Comparison of ENCODE assay signal across 12 mouse cellular contexts in the genomic region with DNA sequence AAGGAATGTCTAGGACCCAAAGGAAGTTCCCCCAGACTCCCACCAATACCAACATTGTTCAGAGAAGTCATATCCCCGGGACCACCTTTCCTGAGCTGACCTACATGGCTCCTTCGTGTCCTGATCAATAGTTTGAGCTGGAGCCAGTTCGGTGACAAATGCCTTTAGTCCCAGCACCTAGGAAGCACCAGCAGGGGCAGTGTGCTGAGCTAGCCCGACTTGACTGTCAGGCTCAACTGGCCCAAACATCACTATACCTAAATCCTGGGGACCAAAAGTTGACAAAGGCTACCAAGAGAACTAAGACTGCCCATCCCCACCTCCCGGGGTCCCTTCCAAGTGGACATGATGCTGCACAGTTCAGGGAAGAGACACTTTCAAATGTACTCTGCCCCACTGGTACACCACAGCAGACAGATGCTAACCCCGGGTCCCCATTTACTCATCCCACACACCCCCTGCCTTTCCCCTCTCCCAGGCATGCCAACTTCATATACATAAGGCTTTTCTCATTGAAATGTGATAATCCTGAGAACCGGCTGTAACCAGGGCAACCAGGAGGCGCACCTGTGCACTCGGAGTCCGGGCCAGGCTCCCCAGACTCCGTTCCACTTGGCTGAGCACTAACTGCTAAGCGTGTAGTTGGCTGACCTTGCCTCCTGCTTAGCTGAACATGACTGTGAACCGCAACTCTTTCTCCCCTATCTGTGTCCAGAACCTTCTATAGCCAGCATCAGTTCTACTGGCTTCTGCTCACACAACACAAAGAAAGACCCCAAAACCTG.
DNase-seq lines count a peak whose midpoint lies in the region; ATAC-seq and TF ChIP-seq lines count a peak whose summit lies in the region.
"Had no signal": no experiment of that assay in that cellular context is flagged by ENCODE, and none has a peak within 500 bp of the region (broad histone marks: within the 10 kb centered on the region; RNA-seq: fewer than 3 reads in every experiment).

No protein-coding gene starts in this region.

- H3K4me3 ChIP-seq in ES-Bruce4 (ENCODE audit: low read depth, low read length) = no peak overlapping the region
- H3K4me3 ChIP-seq: limb, embryonic 13.5 days had no signal

- no peak for TF ChIP-seq POLR2A in ES-Bruce4 (IDR thresholded peaks at IDR 0.05; ENCODE audit: insufficient read depth, low read length)

- no peak overlapping the region for H3K27ac ChIP-seq in ES-Bruce4 (ENCODE audit: insufficient read depth, low read length)
- H3K27ac ChIP-seq: limb, embryonic 13.5 days had no signal

- no peaks in the 10 kb centered on the region for H3K9me3 ChIP-seq in ES-Bruce4 (replicated peaks; ENCODE audit: control insufficient read depth, insufficient read depth, low read length, poor library complexity, severe bottlenecking)
- H3K9me3 ChIP-seq: limb, embryonic 13.5 days had no signal

- H3K9ac ChIP-seq in ES-Bruce4 (ENCODE audit: low read depth, poor library complexity, severe bottlenecking) = no peak overlapping the region
- H3K9ac ChIP-seq: limb, embryonic 13.5 days had no signal

- DNase-seq in A20 (ENCODE audit: low read depth, low spot score) = peak; percentile 84
- DNase-seq in embryo, embryonic 10.5 days (ENCODE audit: low spot score) = peak; percentile 17
- peak; percentile 44 for DNase-seq in kidney, adult 9 months
- no peak for DNase-seq in right cerebral cortex, postnatal 14 days
- DNase-seq in thymus, postnatal 0 days (ENCODE audit: low spot score) = no peak
- no peak for DNase-seq in lung, postnatal 25 days (ENCODE audit: low spot score)
- DNase-seq: gastrocnemius, postnatal 25 days; thymus, postnatal 36 days had no signal

- peak; percentile 50 for TF ChIP-seq CTCF in ES-Bruce4 (IDR thresholded peaks at IDR 0.05; ENCODE audit: low read depth, low read length)

- no peak for ATAC-seq in erythroid progenitor cell, adult 5-6 weeks (replicated peaks; ENCODE audit: low FRiP score, poor library complexity, severe bottlenecking)
- ATAC-seq: Patski had no signal

- H3K27me3 ChIP-seq in ES-Bruce4 (ENCODE audit: control insufficient read depth, insufficient read depth, low read length, poor library complexity, severe bottlenecking) = no peaks in the 10 kb centered on the region

- TF ChIP-seq EP300 in ES-Bruce4 (IDR thresholded peaks at IDR 0.05; ENCODE audit: insufficient read depth, low read depth, low read length) = no peak

- peaks cover 12% of the 10 kb centered on the region for H3K4me1 ChIP-seq in ES-Bruce4 (ENCODE audit: control insufficient read depth, insufficient read depth, low read length)

- H3K36me3 ChIP-seq in ES-Bruce4 (ENCODE audit: control insufficient read depth, insufficient read depth, low read length, poor library complexity, severe bottlenecking) = no peaks in the 10 kb centered on the region
- H3K36me3 ChIP-seq: limb, embryonic 13.5 days had no signal

Comparison
In these comparisons a context has a peak if more than half of its experiments do, and no peak if none do; other contexts are left out.
1. DNase-seq: peak in A20 (single experiment), embryo, embryonic 10.5 days (single experiment) and kidney, adult 9 months (single experiment); none in right cerebral cortex, postnatal 14 days (single experiment), thymus, postnatal 0 days (single experiment) and lung, postnatal 25 days (single experiment).